Mouse (Mus musculus) forebrain, postnatal 0 days (tissue): ENCODE data around the gene Metrn. TPM values are rescaled to one million over a fixed set of nuclear protein-coding genes. Genes with fewer than 3 reads are reported as not detected.

Experiments
- ATAC-seq: fragments of 200-750 bp; cut with Nextera tagmentation; 2 replicates; pipeline ENCODE4 v1.8.0; 2017; ENCODE audit warnings: mild to moderate bottlenecking, moderate library complexity
- DNase-seq: peaks from one replicate; pipeline ENCODE4 v3.0.0-alpha.2; 2015
- H3K27ac ChIP-seq: fragments of 300-500 bp; sonication (generic); 2 replicates; pipeline ENCODE4 v1.5.1; 2014; ENCODE audit warnings: low read depth, mild to moderate bottlenecking, antibody characterized with exemption, low read length, moderate library complexity, mixed read lengths
- H3K27me3 ChIP-seq: fragments of 300-500 bp; sonication (generic); 2 replicates; pipeline ENCODE4 v1.6.1; 2014; ENCODE audit warnings: mild to moderate bottlenecking, low read length, mixed read lengths; ENCODE audit not compliant: insufficient read depth
- H3K36me3 ChIP-seq: fragments of 300-500 bp; sonication (generic); 2 replicates; pipeline ENCODE4 v1.6.1; 2014; ENCODE audit warnings: mild to moderate bottlenecking, moderate library complexity; ENCODE audit not compliant: insufficient read depth
- H3K4me1 ChIP-seq: fragments of 300-500 bp; sonication (generic); 2 replicates; pipeline ENCODE4 v1.6.1; 2014; ENCODE audit warnings: antibody characterized with exemption; ENCODE audit not compliant: insufficient read depth
- H3K4me2 ChIP-seq: fragments of 300-500 bp; sonication (generic); 2 replicates; pipeline ENCODE4 v1.6.1; 2014; ENCODE audit warnings: low read depth, mild to moderate bottlenecking, moderate library complexity
- H3K4me3 ChIP-seq: fragments of 300-500 bp; sonication (generic); 2 replicates; pipeline ENCODE4 v1.5.1; 2014; ENCODE audit warnings: low read depth, low read length, mixed read lengths
- H3K9ac ChIP-seq: fragments of 300-500 bp; sonication (generic); 2 replicates; pipeline ENCODE4 v1.6.1; 2014; ENCODE audit warnings: mild to moderate bottlenecking
- H3K9me3 ChIP-seq: fragments of 300-500 bp; sonication (generic); 2 replicates; pipeline ENCODE4 v1.6.1; 2016; ENCODE audit warnings: low read length
- CTCF ChIP-seq: sonication (generic); IDR thresholded peaks from 2 replicates; pipeline ENCODE4 v1.5.1; 2016; ENCODE audit warnings: antibody characterized with exemption, control low read depth, low read depth
- WGBS: fragments of 180-500 bp; shearing (Covaris S2); extraction: QIAGEN DNeasy Blood & Tissue Kit; methylation state at CpG from one replicate; pipeline ENCODE4 v1.1.7; 2014; 5-methylcytosine and 5-hydroxymethylcytosine counted together
- polyA plus RNA-seq: library from polyadenylated mRNA; unstranded; fragments of >200 nt; fragmentation: Nextera tagmentation; extraction: Ambion mirVana; gene quantifications from 2 replicates; pipeline ENCODE4 v1.2.1, GENCODE M21; 2015
- total RNA-seq: library from RNA; depleted of rRNA; stranded (reverse); fragments of >200 nt; gene quantifications from 2 replicates; pipeline ENCODE4 v1.2.3, GENCODE M21; 2014

The Metrn gene
- total and polyA plus RNA-seq, 2 experiments from 2014 or later = 56.9 to 148 TPM

- WGBS = 88% methylated on average over 11 of the region's 11 CpGs
- H3K36me3 ChIP-seq = peaks cover 38% of the 10 kb centered on the region
- no peak overlapping the region for H3K27ac ChIP-seq
- DNase-seq (no peak), ATAC-seq (no peak)
- H3K9me3 ChIP-seq = no peaks in the 10 kb centered on the region
- H3K27me3 ChIP-seq = no peaks in the 10 kb centered on the region
- no peak overlapping the region for H3K9ac ChIP-seq
- H3K4me2 ChIP-seq = no peak overlapping the region
- H3K4me3 ChIP-seq = no peak overlapping the region
- TF ChIP-seq CTCF = no peak
- H3K4me1 ChIP-seq = peaks cover 10% of the 10 kb centered on the region; the same call in 1 of the 2 replicates
Measured at GRCm38 (mm10) chr17:25817662-25818061, 20.7 kb upstream of the Metrn start.

GRCm38 (mm10) chr17:25813471-25813870 lies 16.5 kb upstream of the Metrn start:
- Histone ChIP-seq H3K4me1 (peaks cover 24% of the 10 kb centered on the region), H3K36me3 (peaks cover 22% of the 10 kb centered on the region), H3K4me3 (no peak overlapping the region), H3K27me3 (no peaks in the 10 kb centered on the region), H3K9ac (peak overlapping the region; percentile 41), H3K4me2 (peak overlapping the region; percentile 38), H3K9me3 (no peaks in the 10 kb centered on the region), H3K27ac (peak overlapping the region; percentile 57)
- 3% methylated on average over 20 of the region's 20 CpGs for WGBS
- ATAC-seq = peak; percentile 38
- peak; percentile 67 for TF ChIP-seq CTCF
- peak; percentile 65 for DNase-seq

GRCm38 (mm10) chr17:25810890-25811289 lies 14.0 kb upstream of the Metrn start:
- no peak overlapping the region for H3K9ac ChIP-seq
- no peak overlapping the region; the same call in 1 of the 2 replicates for H3K4me3 ChIP-seq
- DNase-seq = no peak
- no peaks in the 10 kb centered on the region for H3K27me3 ChIP-seq
- 72% methylated on average over 4 of the region's 4 CpGs for WGBS
- no peak for ATAC-seq
- no peaks in the 10 kb centered on the region for H3K9me3 ChIP-seq
- peaks cover 29% of the 10 kb centered on the region for H3K4me1 ChIP-seq
- H3K4me2 ChIP-seq = peak overlapping the region; percentile 65; the same call in 1 of the 2 replicates
- no peak for TF ChIP-seq CTCF
- no peak overlapping the region for H3K27ac ChIP-seq
- H3K36me3 ChIP-seq = no peaks in the 10 kb centered on the region

- ATAC-seq = peak; percentile 12; the same call in 1 of the 2 replicates
- H3K27me3 ChIP-seq = no peaks in the 10 kb centered on the region
- peak overlapping the region; percentile 97 for H3K9ac ChIP-seq
- H3K4me2 ChIP-seq = peak overlapping the region; percentile 65
- 11% methylated on average over 25 of the region's 25 CpGs for WGBS
- H3K4me1 ChIP-seq = peaks cover 29% of the 10 kb centered on the region
- no peaks in the 10 kb centered on the region for H3K36me3 ChIP-seq
- peak overlapping the region; percentile 95 for H3K4me3 ChIP-seq
- H3K27ac ChIP-seq = peak overlapping the region; percentile 96
- no peaks in the 10 kb centered on the region for H3K9me3 ChIP-seq
- DNase-seq = no peak
- peak; percentile 40 for TF ChIP-seq CTCF
Measured at GRCm38 (mm10) chr17:25809606-25810340, 12.8 kb upstream of the Metrn start.

- Histone ChIP-seq H3K4me2 (peak within 1 kb of the TSS; percentile 65), H3K27me3 (no peaks in the 10 kb centered on the region), H3K9ac (peak within 1 kb of the TSS; percentile 97), H3K4me1 (peaks cover 29% of the 10 kb centered on the region), H3K4me3 (peak within 1 kb of the TSS; percentile 95), H3K9me3 (no peaks in the 10 kb centered on the region), H3K36me3 (no peaks in the 10 kb centered on the region), H3K27ac (peak within 1 kb of the TSS; percentile 96)
- peak; percentile 97 for DNase-seq
- peak; percentile 58 for TF ChIP-seq CTCF
- peak; percentile 92 for ATAC-seq
- WGBS = 1% methylated on average over 91 of the region's 100 CpGs
Measured at GRCm38 (mm10) chr17:25808789-25809605, 12.1 kb upstream of the Metrn start, which contains the start of gene Fbxl16. Gene Fbxl16, plus strand, starts transcription at chr17:25809085.

GRCm38 (mm10) chr17:25808028-25808427 lies 11.1 kb upstream of the Metrn start:
- H3K4me1 ChIP-seq = peaks cover 23% of the 10 kb centered on the region
- H3K4me2 ChIP-seq = peak overlapping the region; percentile 65
- no peaks in the 10 kb centered on the region for H3K9me3 ChIP-seq
- no peaks in the 10 kb centered on the region for H3K27me3 ChIP-seq
- peak overlapping the region; percentile 96 for H3K27ac ChIP-seq
- DNase-seq = peak; percentile 36
- H3K9ac ChIP-seq = peak overlapping the region; percentile 97
- WGBS = 35% methylated on average over 5 of the region's 5 CpGs
- no peak for ATAC-seq
- H3K36me3 ChIP-seq = no peaks in the 10 kb centered on the region
- TF ChIP-seq CTCF = no peak
- peak overlapping the region; percentile 95 for H3K4me3 ChIP-seq
